Mouse (Mus musculus): ENCODE measurements around the gene Zfp488. TPM values are rescaled to one million over a fixed set of nuclear protein-coding genes. Genes with fewer than 3 reads are reported as not detected.

Zfp488 gene
- polyA plus RNA-seq, 1 experiment from 2014 or later: 0.04 TPM

DNA sequence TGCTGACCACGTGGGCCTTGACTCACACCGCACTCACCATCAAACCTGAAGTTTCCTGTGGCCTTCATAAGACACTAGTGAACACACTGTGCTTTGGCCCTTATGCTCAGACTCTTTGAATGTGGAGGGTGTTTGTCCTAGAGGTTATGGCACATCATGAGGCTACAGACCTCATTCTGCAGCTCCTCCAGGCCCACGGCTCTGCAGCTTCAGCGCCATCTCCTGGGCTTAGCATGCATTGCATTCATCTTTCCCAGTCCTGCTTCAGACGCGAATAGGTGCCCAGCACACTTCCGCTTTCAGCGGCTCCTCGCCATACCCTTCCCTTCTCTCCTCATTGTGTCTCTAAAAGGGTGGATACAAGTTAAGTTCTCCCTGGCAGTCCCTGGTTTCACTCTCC is 39.4 kb downstream of the Zfp488 start:
- no peak overlapping the region for H3K9ac ChIP-seq

DNA sequence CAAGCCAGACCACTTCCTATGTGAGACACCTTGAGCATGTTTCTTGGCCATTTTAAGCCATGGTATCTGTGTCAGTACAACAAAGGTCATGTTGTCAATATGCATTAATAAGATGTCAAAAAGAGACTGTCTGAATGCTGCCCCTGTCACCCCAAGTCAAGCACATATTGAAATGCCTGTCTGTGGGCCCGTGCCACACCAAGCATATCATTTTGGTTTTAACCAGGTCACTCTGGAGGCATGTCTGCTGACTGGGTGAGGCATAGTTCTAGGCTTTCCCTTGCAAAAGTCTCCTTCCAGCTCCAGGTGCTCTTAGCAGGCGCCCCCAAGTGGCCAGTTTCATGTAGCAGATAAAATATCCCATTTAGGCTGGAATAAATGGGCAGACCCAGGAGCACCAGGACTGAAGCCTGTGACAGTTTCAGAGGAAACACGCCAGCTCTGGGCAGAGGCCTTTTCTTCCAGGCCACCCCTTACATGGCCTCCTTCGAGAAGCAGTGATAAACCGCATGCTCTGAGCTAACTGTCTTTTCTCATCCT is 44.7 kb downstream of the Zfp488 start:
- ATAC-seq (ENCODE audit: low FRiP score, low read depth): 0 out of 2 replicates have a peak, but pooled peaks have one; percentile 33
- Histone ChIP-seq H3K4me1 (no peaks in the 10 kb centered on the region), H3K27ac (no peak overlapping the region), H3K4me2 (replicated peaks) (no peak overlapping the region), H3K27me3 (replicated peaks) (peaks cover 3% of the 10 kb centered on the region; the same call in 1 of the 2 replicates), H3K4me3 (no peak overlapping the region), H3K36me3 (no peaks in the 10 kb centered on the region), H3K9ac (no peak overlapping the region), H3K9me3 (no peaks in the 10 kb centered on the region)
- WGBS: 45% methylated on average over 5 of the region's 5 CpGs

More for the DNA sequence above, 39.4 kb downstream of the Zfp488 start:
- H3K36me3 ChIP-seq: no peaks in the 10 kb centered on the region
- no peaks in the 10 kb centered on the region for H3K9me3 ChIP-seq
- ATAC-seq (ENCODE audit: low FRiP score, low read depth): 0 out of 2 replicates have a peak, but pooled peaks have one; percentile 56
- no peak overlapping the region for H3K4me3 ChIP-seq
- no peaks in the 10 kb centered on the region for H3K27me3 ChIP-seq (replicated peaks)
- H3K4me2 ChIP-seq (replicated peaks): peak overlapping the region; percentile 45
- H3K27ac ChIP-seq: no peak overlapping the region
- H3K4me1 ChIP-seq: no peaks in the 10 kb centered on the region
- 28% methylated on average over 9 of the region's 9 CpGs for WGBS

DNA sequence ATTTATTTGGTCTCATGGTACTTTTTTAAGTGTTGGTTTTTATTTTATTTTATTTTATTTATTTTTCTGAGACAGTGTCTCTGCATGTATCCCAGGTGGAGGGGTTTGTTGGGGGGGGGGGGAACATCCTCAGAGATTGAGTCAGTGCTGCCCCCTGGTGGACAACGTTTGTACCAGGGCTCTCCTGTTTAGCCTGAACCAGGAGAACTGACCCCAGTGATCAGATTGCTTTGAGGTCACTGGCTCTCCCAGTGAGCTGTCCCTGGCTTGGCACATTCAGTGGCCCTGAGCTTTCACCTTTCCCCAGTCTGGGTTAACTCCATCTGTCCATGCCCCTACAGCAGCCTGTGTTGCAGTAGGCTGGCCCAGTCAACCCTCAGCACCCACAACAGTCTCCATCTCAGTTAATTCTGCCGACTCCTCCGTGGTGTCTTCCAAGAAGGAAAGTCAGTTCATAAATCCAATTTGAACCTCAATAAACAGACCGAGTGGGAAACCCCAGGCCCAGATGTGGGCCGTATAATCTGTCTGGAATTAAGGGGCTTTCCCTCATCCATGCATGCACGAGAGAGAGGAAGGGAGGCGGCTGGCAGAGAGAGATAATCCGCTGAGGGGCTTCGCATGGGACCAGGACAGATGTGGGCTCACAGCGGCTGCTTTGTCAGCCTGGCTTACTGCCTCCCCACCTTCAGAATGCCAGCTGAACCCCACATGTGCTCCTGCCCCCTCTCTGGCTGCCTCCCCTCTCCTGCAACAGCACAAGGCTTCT is 45.4 kb downstream of the Zfp488 start:
- no peak overlapping the region for H3K27ac ChIP-seq
- peaks cover 3% of the 10 kb centered on the region; the same call in 1 of the 2 replicates for H3K27me3 ChIP-seq (replicated peaks)
- no peak overlapping the region for H3K4me3 ChIP-seq
- no peak overlapping the region for H3K4me2 ChIP-seq (replicated peaks)
- H3K4me1 ChIP-seq: no peaks in the 10 kb centered on the region
- 73% methylated on average over 10 of the region's 10 CpGs for WGBS
- H3K9me3 ChIP-seq: no peaks in the 10 kb centered on the region
- H3K9ac ChIP-seq: no peak overlapping the region
- 0 out of 2 replicates have a peak, but pooled peaks have one; percentile 33 for ATAC-seq (ENCODE audit: low FRiP score, low read depth)
- H3K36me3 ChIP-seq: no peaks in the 10 kb centered on the region

DNA sequence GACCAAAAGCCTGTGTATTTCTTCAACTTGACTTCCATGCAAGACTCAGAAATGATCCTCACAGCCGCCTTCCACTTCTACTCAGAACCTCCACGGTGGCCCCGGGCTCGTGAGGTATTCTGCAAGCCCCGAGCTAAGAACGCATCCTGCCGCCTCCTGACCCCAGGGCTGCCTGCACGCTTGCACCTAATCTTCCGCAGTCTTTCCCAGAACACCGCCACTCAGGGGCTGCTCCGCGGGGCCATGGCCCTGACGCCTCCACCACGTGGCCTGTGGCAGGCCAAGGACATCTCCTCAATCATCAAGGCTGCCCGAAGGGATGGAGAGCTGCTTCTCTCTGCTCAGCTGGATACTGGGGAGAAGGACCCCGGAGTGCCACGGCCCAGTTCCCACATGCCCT is 46.7 kb downstream of the Zfp488 start:
- no peak overlapping the region for H3K27ac ChIP-seq

DNA sequence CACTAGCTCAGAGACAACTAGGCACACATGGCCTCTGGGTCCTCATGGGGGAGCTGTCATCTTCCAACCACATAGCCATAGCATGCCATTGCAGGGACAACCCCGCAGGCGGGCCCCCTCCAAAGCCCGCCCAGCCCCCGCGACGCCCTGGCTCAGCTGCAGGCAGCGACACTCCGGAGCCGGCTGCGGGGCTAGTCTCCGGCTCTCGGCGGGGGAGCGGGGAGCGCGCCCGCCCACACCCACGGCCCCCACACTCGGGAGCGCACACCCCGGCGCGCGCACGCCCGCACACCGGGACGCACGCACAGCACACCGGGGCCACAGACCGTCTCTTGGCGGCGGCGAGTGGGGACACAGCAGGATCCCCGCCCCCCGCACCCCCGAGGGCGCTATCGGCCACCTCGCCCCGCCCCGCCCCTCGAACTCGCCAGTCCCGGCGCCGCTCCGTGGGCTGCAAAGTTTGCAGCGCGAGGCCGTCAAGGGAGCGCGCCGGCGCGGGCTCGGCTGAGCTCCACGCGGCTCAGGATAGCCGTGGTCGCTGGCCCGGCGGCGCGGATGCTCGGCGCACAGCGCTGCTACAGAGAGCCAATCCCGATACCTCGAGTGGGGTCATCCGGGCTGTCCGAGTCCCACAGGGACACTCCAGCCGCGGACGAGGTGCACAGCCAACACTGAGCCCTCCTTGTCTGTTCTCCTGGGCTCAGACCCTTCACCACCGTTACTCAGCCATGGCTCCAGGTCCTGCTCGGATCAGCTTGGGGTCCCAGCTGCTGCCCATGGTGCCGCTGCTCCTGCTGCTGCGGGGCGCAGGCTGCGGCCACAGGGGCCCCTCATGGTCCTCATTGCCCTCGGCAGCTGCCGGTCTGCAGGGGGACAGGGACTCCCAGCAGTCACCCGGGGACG is 55.1 kb downstream of the Zfp488 start, which contains the start of gene Gdf10:
TSS of gene Gdf10 (plus strand) at position 420 of the 903 bp plus-strand sequence.
- H3K4me1 ChIP-seq: peaks cover 44% of the 10 kb centered on the region
- peak within 1 kb of the TSS; percentile 51 for H3K4me3 ChIP-seq
- peak within 1 kb of the TSS; percentile 92 for H3K4me2 ChIP-seq (replicated peaks)
- H3K27ac ChIP-seq: no peak within 1 kb of the TSS
- H3K9ac ChIP-seq: peak within 1 kb of the TSS; percentile 61
- under 1% methylated on average over 79 of the region's 85 CpGs for WGBS
- no peaks in the 10 kb centered on the region for H3K9me3 ChIP-seq
- peak; percentile 67 for ATAC-seq (ENCODE audit: low FRiP score, low read depth)
- peaks cover 37% of the 10 kb centered on the region for H3K27me3 ChIP-seq (replicated peaks)
- no peaks in the 10 kb centered on the region for H3K36me3 ChIP-seq

More for the DNA sequence above, 46.7 kb downstream of the Zfp488 start:
- Histone ChIP-seq H3K4me1 (no peaks in the 10 kb centered on the region), H3K9me3 (no peaks in the 10 kb centered on the region), H3K9ac (no peak overlapping the region), H3K36me3 (no peaks in the 10 kb centered on the region), H3K27me3 (replicated peaks) (peaks cover 3% of the 10 kb centered on the region; the same call in 1 of the 2 replicates), H3K4me3 (no peak overlapping the region), H3K4me2 (replicated peaks) (no peak overlapping the region)
- WGBS: 63% methylated on average over 17 of the region's 17 CpGs
- peak; percentile 7; the same call in 1 of the 2 replicates for ATAC-seq (ENCODE audit: low FRiP score, low read depth)

DNA sequence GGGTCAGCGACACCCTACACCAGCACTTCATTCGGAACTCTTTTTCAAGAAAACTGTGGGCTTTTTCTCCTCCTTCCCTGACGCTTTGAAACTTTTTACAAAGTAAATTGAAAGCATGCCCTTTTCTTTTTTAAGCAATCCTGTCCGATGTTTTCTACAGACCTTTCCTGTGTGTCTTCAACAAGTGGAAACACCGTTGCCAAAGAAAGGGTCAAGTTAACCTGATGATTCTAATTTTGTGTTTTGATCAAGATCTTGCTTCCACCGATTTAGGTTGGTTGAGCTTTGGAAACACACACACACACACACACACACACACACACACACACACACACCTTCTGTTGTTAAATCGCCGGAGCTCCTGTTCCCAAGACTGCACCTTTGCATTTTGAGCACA is 55.8 kb downstream of the Zfp488 start:
- no peaks in the 10 kb centered on the region for H3K9me3 ChIP-seq
- peak overlapping the region; percentile 61; the same call in 1 of the 2 replicates for H3K9ac ChIP-seq
- H3K4me3 ChIP-seq: peak overlapping the region; percentile 51
- ATAC-seq (ENCODE audit: low FRiP score, low read depth): no peak
- peaks cover 37% of the 10 kb centered on the region for H3K27me3 ChIP-seq (replicated peaks)
- no peak overlapping the region for H3K27ac ChIP-seq
- no peaks in the 10 kb centered on the region for H3K36me3 ChIP-seq
- peaks cover 44% of the 10 kb centered on the region for H3K4me1 ChIP-seq
- peak overlapping the region; percentile 92 for H3K4me2 ChIP-seq (replicated peaks)
- WGBS: 13% methylated on average over 8 of the region's 8 CpGs

DNA sequence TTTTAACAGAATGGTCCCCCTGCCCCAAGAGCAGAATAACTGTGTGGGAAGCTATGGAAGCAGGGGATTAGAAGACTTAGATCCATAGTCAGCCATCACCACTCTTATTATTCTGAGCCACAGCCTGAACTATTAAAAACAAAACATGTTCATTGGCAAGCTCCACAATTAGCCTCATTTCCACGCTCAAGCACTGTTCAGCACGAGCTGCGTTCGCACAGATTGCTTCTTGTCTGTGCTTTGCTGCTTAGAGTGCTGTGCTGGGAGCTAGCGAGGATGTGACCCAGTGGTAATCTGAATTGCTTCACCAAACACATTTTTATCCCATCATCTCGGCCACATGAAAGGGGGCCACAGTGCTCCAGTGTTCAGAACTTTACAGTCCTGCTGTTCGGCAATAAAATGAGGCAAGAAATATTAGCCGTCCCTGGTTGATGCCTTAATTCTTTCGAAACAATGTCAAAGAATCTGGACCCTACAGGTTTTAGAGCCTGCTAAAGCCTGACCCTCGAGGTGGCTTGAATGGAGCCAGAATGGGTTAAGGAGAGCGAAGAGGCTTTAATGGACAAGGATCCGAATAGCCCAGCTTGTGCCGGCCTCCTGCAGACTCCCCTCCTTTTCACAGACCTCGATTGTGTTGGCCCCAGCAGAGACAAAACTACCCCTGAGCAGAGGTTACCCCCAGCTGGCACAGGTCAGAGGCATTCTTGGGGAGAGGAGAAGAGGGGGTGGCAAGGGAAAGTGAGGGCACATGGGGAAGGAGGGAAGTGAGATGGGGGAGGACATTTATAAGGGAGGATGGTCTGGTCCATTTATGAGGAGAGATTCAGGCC is 57.6 kb downstream of the Zfp488 start:
- Histone ChIP-seq H3K4me3 (no peak overlapping the region), H3K27ac (no peak overlapping the region), H3K4me2 (replicated peaks) (0 out of 2 replicates have a peak overlapping the region, but pooled peaks have one; percentile 5), H3K36me3 (no peaks in the 10 kb centered on the region), H3K27me3 (replicated peaks) (peaks cover 33% of the 10 kb centered on the region), H3K4me1 (peaks cover 44% of the 10 kb centered on the region), H3K9me3 (no peaks in the 10 kb centered on the region), H3K9ac (no peak overlapping the region)
- 0 out of 2 replicates have a peak, but pooled peaks have one; percentile 15 for ATAC-seq (ENCODE audit: low FRiP score, low read depth)
- WGBS: 5% methylated on average over 14 of the region's 14 CpGs

Other genes with a start within 250 kb of the Zfp488 start
- 12.5 and 14.6 TPM in 2 replicates for gene Gdf10, start 55.2 kb downstream of the Zfp488 start, polyA plus RNA-seq (2016; fragmentation: Nextera tagmentation; extraction: Ambion mirVana)
- gene Gdf2, start 37.7 kb downstream of the Zfp488 start, polyA plus RNA-seq (2016; fragmentation: Nextera tagmentation; extraction: Ambion mirVana): not detected in 2 replicates
- gene Rbp3, start 24.8 kb downstream of the Zfp488 start, polyA plus RNA-seq (2016; fragmentation: Nextera tagmentation; extraction: Ambion mirVana): not detected in 2 replicates
- gene Gm30083, start 36.4 kb upstream of the Zfp488 start, polyA plus RNA-seq (2016; fragmentation: Nextera tagmentation; extraction: Ambion mirVana): not detected in 2 replicates
- gene Gm5460, start 38.0 kb upstream of the Zfp488 start, polyA plus RNA-seq (2016; fragmentation: Nextera tagmentation; extraction: Ambion mirVana): not detected in 2 replicates
- gene Antxrl, start 73.9 kb upstream of the Zfp488 start, polyA plus RNA-seq (2016; fragmentation: Nextera tagmentation; extraction: Ambion mirVana): not detected in 2 replicates
- gene Anxa8, start 107.2 kb upstream of the Zfp488 start, polyA plus RNA-seq (2016; fragmentation: Nextera tagmentation; extraction: Ambion mirVana): 0.49 and 0.92 TPM in 2 replicates
- not detected in 2 replicates for gene A630023A22Rik, start 124.0 kb upstream of the Zfp488 start, polyA plus RNA-seq (2016; fragmentation: Nextera tagmentation; extraction: Ambion mirVana)
- 0.05 TPM in 2 replicates for gene Npy4r, start 173.7 kb upstream of the Zfp488 start, polyA plus RNA-seq (2016; fragmentation: Nextera tagmentation; extraction: Ambion mirVana)
- gene Gprin2, start 222.9 kb upstream of the Zfp488 start, polyA plus RNA-seq (2016; fragmentation: Nextera tagmentation; extraction: Ambion mirVana): 2.3 and 3.1 TPM in 2 replicates
- 0.28 and 0.38 TPM in 2 replicates for gene Syt15, start 240.8 kb upstream of the Zfp488 start, polyA plus RNA-seq (2016; fragmentation: Nextera tagmentation; extraction: Ambion mirVana)